Mouse (Mus musculus) kidney, postnatal 4 days (tissue): Measurements from ENCODE around the gene Phip.
A peak's percentile ranks its signal among the peaks of the same experiment; 100 is the strongest.

Experiments
- DNase-seq, 2 experiments: peaks; one replicate each; pipeline ENCODE4 v3.0.0; 2021; ENCODE audit warnings: mixed read lengths in 2 of 2

The Phip gene

GRCm38 (mm10) chr9:82975342-82976215 lies at the start of gene Phip:
Gene Phip (minus strand): TSS chr9:82975516.
- DNase-seq = peak; percentile 96 to 98

GRCm38 (mm10) chr9:83023724-83024123 lies 48.4 kb upstream of the Phip start:
- DNase-seq = no peak

- no peak for DNase-seq
These were observed 39.2 kb upstream of the Phip start for GRCm38 (mm10) chr9:83014516-83014915.

GRCm38 (mm10) chr9:83008306-83008705 lies 33.0 kb upstream of the Phip start:
- no peak for DNase-seq

GRCm38 (mm10) chr9:83001342-83001741 lies 26.0 kb upstream of the Phip start:
- DNase-seq = no peak

GRCm38 (mm10) chr9:82997765-82998500 lies 22.6 kb upstream of the Phip start:
- no peak for DNase-seq

GRCm38 (mm10) chr9:82976936-82977335 lies 1.6 kb upstream of the Phip start:
- peak; percentile 47 to 56 for DNase-seq

- DNase-seq = no peak
These were observed 903 bp upstream of the Phip start for GRCm38 (mm10) chr9:82976219-82976618.

GRCm38 (mm10) chr9:82974962-82975341 lies 364 bp downstream of the Phip start:
- DNase-seq = no peak

- peak; percentile 88 to 94 for DNase-seq
These were observed 992 bp downstream of the Phip start for GRCm38 (mm10) chr9:82974187-82974861.

GRCm38 (mm10) chr9:82973321-82973892 lies 1.9 kb downstream of the Phip start:
- DNase-seq = peak in 1 of 2 experiments; percentile 6

- peak in 1 of 2 experiments; percentile 14 for DNase-seq
These were observed 3.9 kb downstream of the Phip start for GRCm38 (mm10) chr9:82971433-82971832.

GRCm38 (mm10) chr9:82967076-82967621 lies 8.2 kb downstream of the Phip start:
- DNase-seq = no peak

GRCm38 (mm10) chr9:82963981-82964380 lies 11.3 kb downstream of the Phip start:
- DNase-seq = no peak

GRCm38 (mm10) chr9:82961352-82961751 lies 14.0 kb downstream of the Phip start:
- DNase-seq = no peak

GRCm38 (mm10) chr9:82955267-82955666 lies 20.0 kb downstream of the Phip start:
- DNase-seq = no peak

GRCm38 (mm10) chr9:82952330-82952729 lies 23.0 kb downstream of the Phip start:
- DNase-seq = no peak

- no peak for DNase-seq
These were observed 23.8 kb downstream of the Phip start for GRCm38 (mm10) chr9:82951435-82952004.

GRCm38 (mm10) chr9:82907246-82907645 lies 68.1 kb downstream of the Phip start:
- no peak for DNase-seq

- no peak for DNase-seq
These were observed 86.7 kb downstream of the Phip start for GRCm38 (mm10) chr9:82888645-82889044.

- no peak for DNase-seq
These were observed 91.1 kb downstream of the Phip start for GRCm38 (mm10) chr9:82884177-82884576.

- DNase-seq = no peak
These were observed 98.2 kb downstream of the Phip start for GRCm38 (mm10) chr9:82877078-82877477.
